Mouse (Mus musculus): ENCODE results near the gene Apbb2.

- TF ChIP-seq POLR2A (IDR thresholded peaks at IDR 0.05; ENCODE audit: insufficient read depth, low read depth, low read length) (no peak), CTCF (IDR thresholded peaks at IDR 0.05) (no peak), EP300 (IDR thresholded peaks at IDR 0.05; ENCODE audit: insufficient read depth, low read depth, low read length) (no peak)
Measured at GRCm38 (mm10) chr5:66371131-66371530, 247.5 kb downstream of the Apbb2 start.
